In genomic region chr6:120172294-120173017, GRCm38 (mm10) we compare ENCODE assay signal across 14 mouse cellular contexts.
DNase-seq lines count a peak whose midpoint lies in the region; ATAC-seq lines count a peak whose summit lies in the region.
"Had no signal": no experiment of that assay in that cellular context is flagged by ENCODE, and none has a peak within 500 bp of the region (broad histone marks: within the 10 kb centered on the region; RNA-seq: fewer than 3 reads in every experiment).

No protein-coding gene starts in this region.

- H3K4me1 ChIP-seq in liver, embryonic 13.5 days (replicated peaks): peaks cover 64% of the 10 kb centered on the region
- peaks cover 30% of the 10 kb centered on the region for H3K4me1 ChIP-seq in liver, embryonic 11.5 days (replicated peaks; ENCODE audit: control insufficient read depth, insufficient read depth, low read length)
- H3K4me1 ChIP-seq: limb, embryonic 15.5 days had no signal

- H3K4me3 ChIP-seq in liver, embryonic 13.5 days (replicated peaks): no peak overlapping the region
- H3K4me3 ChIP-seq in liver, embryonic 11.5 days (ENCODE audit: low read depth, low read length): no peak overlapping the region
- H3K4me3 ChIP-seq: heart, embryonic 15.5 days; limb, embryonic 15.5 days; midbrain, embryonic 10.5 days had no signal

- intact Hi-C loops in left cerebral cortex, postnatal 25 days (cut with DNase I): no loop called here

- H3K36me3 ChIP-seq in liver, embryonic 13.5 days: no peaks in the 10 kb centered on the region
- no peaks in the 10 kb centered on the region for H3K36me3 ChIP-seq in liver, embryonic 11.5 days (ENCODE audit: control insufficient read depth, insufficient read depth, low read length)
- H3K36me3 ChIP-seq: heart, embryonic 15.5 days; limb, embryonic 15.5 days; midbrain, embryonic 10.5 days had no signal

- WGBS in liver, embryonic 13.5 days (ENCODE audit: insufficient replicate concordance): 74% methylated on average over 8 of the region's 8 CpGs
- WGBS in liver, embryonic 11.5 days: 81% methylated on average over 8 of the region's 8 CpGs

- no peak for ATAC-seq in liver, embryonic 13.5 days (ENCODE audit: low read depth)
- ATAC-seq in liver, embryonic 11.5 days (replicated peaks; ENCODE audit: low FRiP score): no peak

- H3K9ac ChIP-seq in liver, embryonic 13.5 days: 0 out of 2 replicates have a peak overlapping the region, but pooled peaks have one; percentile 18
- H3K9ac ChIP-seq in liver, embryonic 11.5 days (ENCODE audit: low read depth, low read length): no peak overlapping the region
- H3K9ac ChIP-seq: heart, embryonic 15.5 days; limb, embryonic 15.5 days had no signal

- no peak overlapping the region for H3K4me2 ChIP-seq in liver, embryonic 13.5 days
- no peak overlapping the region for H3K4me2 ChIP-seq in liver, embryonic 11.5 days
- H3K4me2 ChIP-seq: heart, embryonic 15.5 days; limb, embryonic 15.5 days had no signal

- H3K27ac ChIP-seq in liver, embryonic 13.5 days: 0 out of 2 replicates have a peak overlapping the region, but pooled peaks have one; percentile 11
- no peak overlapping the region for H3K27ac ChIP-seq in liver, embryonic 11.5 days (ENCODE audit: low read depth, low read length)
- H3K27ac ChIP-seq: heart, embryonic 15.5 days; limb, embryonic 15.5 days; midbrain, embryonic 10.5 days had no signal

- H3K9me3 ChIP-seq in liver, embryonic 13.5 days (replicated peaks): no peaks in the 10 kb centered on the region
- H3K9me3 ChIP-seq in liver, embryonic 11.5 days (ENCODE audit: control insufficient read depth, low read length): no peaks in the 10 kb centered on the region
- H3K9me3 ChIP-seq: heart, embryonic 15.5 days; limb, embryonic 15.5 days; midbrain, embryonic 10.5 days had no signal

- no peak for DNase-seq in liver, embryonic 13.5 days
- no peak for DNase-seq in liver, embryonic 11.5 days (ENCODE audit: low spot score)
- DNase-seq in gonadal fat pad, adult 2 months (ENCODE audit: low read depth): peak; percentile 61
- DNase-seq in lung, postnatal 14 days: peak; percentile 46
- DNase-seq in layer of hippocampus, postnatal 36 days: no peak
- no peak for DNase-seq in embryo, embryonic 11 days
- no peak for DNase-seq in left cerebral cortex, postnatal 25 days (ENCODE audit: low spot score in 2 of 2)
- DNase-seq: cerebellum, postnatal 36 days; gastrocnemius, postnatal 25 days; right cerebral cortex, adult 18-20 months; thymus, postnatal 36 days had no signal

- no peaks in the 10 kb centered on the region for H3K27me3 ChIP-seq in liver, embryonic 13.5 days
- no peaks in the 10 kb centered on the region for H3K27me3 ChIP-seq in liver, embryonic 11.5 days (replicated peaks; ENCODE audit: control insufficient read depth, insufficient read depth, low read length)
- H3K27me3 ChIP-seq: heart, embryonic 15.5 days; limb, embryonic 15.5 days had no signal

Comparison
In these comparisons a context has a peak if more than half of its experiments do, and no peak if none do; other contexts are left out.
1. DNase-seq: peak in gonadal fat pad, adult 2 months (single experiment) and lung, postnatal 14 days (single experiment); none in liver, embryonic 13.5 days (single experiment), liver, embryonic 11.5 days (single experiment), layer of hippocampus, postnatal 36 days (0 of 2), embryo, embryonic 11 days (single experiment) and left cerebral cortex, postnatal 25 days (0 of 2).